Mouse (Mus musculus) bone marrow macrophage, adult 2 months (primary cell): ENCODE results near the gene Vps37b. TPM values are rescaled to one million over a fixed set of nuclear protein-coding genes. Genes with fewer than 3 reads are reported as not detected.

Experiments
- H3K27ac ChIP-seq: 2 replicates; pipeline ENCODE4 v1.5.1; 2012; ENCODE audit warnings: low read depth, low read length; ENCODE audit not compliant: insufficient read depth
- H3K4me1 ChIP-seq: 2 replicates; pipeline ENCODE4 v1.6.1; 2012; ENCODE audit warnings: low read length; ENCODE audit not compliant: control insufficient read depth, insufficient read depth
- H3K4me3 ChIP-seq: 2 replicates; pipeline ENCODE4 v1.5.1; 2012; ENCODE audit warnings: mild to moderate bottlenecking, low read length, moderate library complexity; ENCODE audit not compliant: insufficient read depth
- CTCF ChIP-seq: IDR thresholded peaks from 2 replicates; pipeline ENCODE4 v1.5.1; 2012; ENCODE audit warnings: low read depth, mild to moderate bottlenecking, low read length, moderate library complexity
- POLR2A ChIP-seq: IDR thresholded peaks from 2 replicates; pipeline ENCODE4 v1.6.1; 2012; ENCODE audit warnings: mild to moderate bottlenecking, low read depth, low read length, borderline replicate concordance
- polyA plus RNA-seq: library from polyadenylated mRNA; stranded (reverse); fragments of >200 nt; gene quantifications from 2 replicates; pipeline ENCODE4 v1.2.4, GENCODE M21; 2012; ENCODE audit not compliant: missing spikeins, insufficient read depth, insufficient read length

Vps37b gene
- polyA plus RNA-seq, 1 experiment = 16.8 TPM

GRCm38 (mm10) chr5:123987511-123987910 is 44.6 kb downstream of the Vps37b start:
- H3K27ac ChIP-seq = no peak overlapping the region
- TF ChIP-seq CTCF (no peak), POLR2A (no peak)
- H3K4me3 ChIP-seq = no peak overlapping the region
- H3K4me1 ChIP-seq = no peaks in the 10 kb centered on the region

DNA sequence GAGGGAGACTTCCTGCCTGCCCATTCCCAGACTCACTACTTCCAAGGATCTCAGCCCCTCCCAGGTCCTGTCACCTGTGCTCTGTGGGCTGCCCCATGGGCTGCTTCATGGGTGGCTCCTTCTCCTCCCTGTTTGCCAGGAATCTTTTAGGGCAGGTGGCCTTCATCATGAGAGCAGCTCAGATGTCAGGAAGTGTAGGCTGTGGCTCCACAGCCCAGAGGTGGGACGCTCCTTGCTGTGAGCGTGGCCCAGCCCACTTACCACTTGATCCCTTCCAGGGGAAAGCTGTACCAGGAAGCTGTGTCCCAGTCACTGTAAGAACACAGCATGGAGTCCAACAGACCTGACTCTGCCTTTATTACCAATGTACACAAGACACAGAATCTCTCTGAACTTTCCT is 45.1 kb downstream of the Vps37b start:
- Histone ChIP-seq H3K27ac (no peak overlapping the region), H3K4me1 (no peaks in the 10 kb centered on the region)

DNA sequence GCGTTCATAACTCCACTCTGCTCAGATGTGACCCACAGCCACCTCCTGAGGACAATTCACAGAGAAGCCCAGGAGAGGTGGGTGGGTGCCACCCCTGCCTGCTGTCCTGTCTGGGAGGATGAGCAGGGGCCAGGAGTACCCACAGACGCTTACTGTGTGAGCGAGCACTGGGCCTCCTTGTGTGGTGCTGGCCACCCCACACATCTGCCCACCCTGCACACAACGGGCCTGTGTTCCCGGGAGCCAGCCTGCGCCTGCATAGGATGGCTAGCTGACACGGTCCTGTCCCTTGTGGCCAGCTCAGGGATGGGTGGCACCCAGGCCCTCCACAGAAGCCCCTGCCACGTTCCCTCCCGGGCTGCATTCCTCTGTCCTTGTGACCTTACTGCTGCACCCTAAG is 46.6 kb downstream of the Vps37b start:
- TF ChIP-seq POLR2A (no peak), CTCF (no peak)
- Histone ChIP-seq H3K4me1 (no peaks in the 10 kb centered on the region), H3K27ac (no peak overlapping the region), H3K4me3 (no peak overlapping the region)

More for the DNA sequence above, 45.1 kb downstream of the Vps37b start:
- H3K4me3 ChIP-seq = no peak overlapping the region
- TF ChIP-seq POLR2A (no peak), CTCF (no peak)

GRCm38 (mm10) chr5:123982838-123983237 is 49.2 kb downstream of the Vps37b start:
- TF ChIP-seq POLR2A (no peak), CTCF (no peak)
- H3K27ac ChIP-seq = no peak overlapping the region
- H3K4me3 ChIP-seq = no peak overlapping the region
- no peaks in the 10 kb centered on the region for H3K4me1 ChIP-seq

- Histone ChIP-seq H3K27ac (no peak overlapping the region), H3K4me1 (no peaks in the 10 kb centered on the region), H3K4me3 (no peak overlapping the region)
These were observed 50.9 kb downstream of the Vps37b start for GRCm38 (mm10) chr5:123981250-123981554.

GRCm38 (mm10) chr5:123980521-123981249 is 51.4 kb downstream of the Vps37b start:
- no peaks in the 10 kb centered on the region for H3K4me1 ChIP-seq
- TF ChIP-seq CTCF (no peak), POLR2A (no peak)
- no peak overlapping the region for H3K27ac ChIP-seq

More at GRCm38 (mm10) chr5:123981250-123981554, 50.9 kb downstream of the Vps37b start:
- TF ChIP-seq CTCF = no peak
- no peak for TF ChIP-seq POLR2A

GRCm38 (mm10) chr5:123979980-123980369 is 52.1 kb downstream of the Vps37b start:
- no peak overlapping the region for H3K27ac ChIP-seq
- H3K4me3 ChIP-seq = no peak overlapping the region
- no peak for TF ChIP-seq POLR2A
- no peak for TF ChIP-seq CTCF
- no peaks in the 10 kb centered on the region for H3K4me1 ChIP-seq

More at GRCm38 (mm10) chr5:123980521-123981249, 51.4 kb downstream of the Vps37b start:
- no peak overlapping the region for H3K4me3 ChIP-seq

GRCm38 (mm10) chr5:123979221-123979979 is 52.7 kb downstream of the Vps37b start:
- Histone ChIP-seq H3K4me3 (no peak overlapping the region), H3K4me1 (no peaks in the 10 kb centered on the region), H3K27ac (no peak overlapping the region)
- no peak for TF ChIP-seq POLR2A
- no peak for TF ChIP-seq CTCF

DNA sequence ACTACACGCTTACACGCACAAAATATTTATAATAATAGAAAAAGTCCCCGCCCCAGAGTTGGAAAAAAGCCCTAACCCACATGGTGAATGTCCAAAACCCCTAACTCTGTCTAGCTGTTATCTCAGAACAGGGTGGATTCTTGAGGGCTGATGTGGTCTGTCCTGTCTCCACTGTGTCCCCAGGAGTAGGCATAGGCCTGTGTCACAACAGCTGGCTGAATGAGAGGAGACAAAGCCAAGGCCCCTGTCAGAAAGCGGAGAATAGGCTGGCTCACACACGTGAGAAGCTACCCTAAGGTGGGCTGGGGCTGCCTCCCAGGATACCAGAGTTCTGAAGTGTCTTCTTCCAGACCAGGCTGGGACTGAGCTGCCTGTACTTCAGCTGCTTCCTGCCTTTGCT is 53.9 kb downstream of the Vps37b start:
- Histone ChIP-seq H3K4me1 (no peaks in the 10 kb centered on the region), H3K27ac (no peak overlapping the region)
- TF ChIP-seq CTCF (no peak), POLR2A (no peak)

GRCm38 (mm10) chr5:123977231-123977630 is 54.8 kb downstream of the Vps37b start:
- TF ChIP-seq CTCF = no peak
- TF ChIP-seq POLR2A = no peak
- H3K4me3 ChIP-seq = no peak overlapping the region
- H3K4me1 ChIP-seq = no peaks in the 10 kb centered on the region
- H3K27ac ChIP-seq = no peak overlapping the region

More for the DNA sequence above, 53.9 kb downstream of the Vps37b start:
- no peak overlapping the region for H3K4me3 ChIP-seq
